Mouse (Mus musculus) forebrain, embryonic 12.5 days (tissue): Measurements from ENCODE around the gene Lgals12. TPM values are rescaled to one million over a fixed set of nuclear protein-coding genes. Genes with fewer than 3 reads are reported as not detected.
A peak's percentile ranks its signal among the peaks of the same experiment; 100 is the strongest.

Source experiments
- ATAC-seq: fragments of 200-750 bp; cut with Nextera tagmentation; 2 replicates; pipeline ENCODE4 v1.8.0; 2017; ENCODE audit warnings: moderate TSS enrichment; ENCODE audit not compliant: low FRiP score
- H3K27ac ChIP-seq: fragments of 300-500 bp; sonication (generic); 2 replicates; pipeline ENCODE4 v1.5.1; 2016; ENCODE audit warnings: mild to moderate bottlenecking
- H3K27me3 ChIP-seq: fragments of 300-500 bp; sonication (generic); 2 replicates; pipeline ENCODE4 v1.6.1; 2016; ENCODE audit warnings: mild to moderate bottlenecking
- H3K36me3 ChIP-seq: fragments of 300-500 bp; sonication (generic); replicated peaks from 2 replicates; pipeline ENCODE4 v1.6.1; 2016; ENCODE audit warnings: mild to moderate bottlenecking
- H3K4me1 ChIP-seq: fragments of 300-500 bp; sonication (generic); 2 replicates; pipeline ENCODE4 v1.6.1; 2016
- H3K4me2 ChIP-seq: fragments of 300-500 bp; sonication (generic); 2 replicates; pipeline ENCODE4 v1.6.1; 2016; ENCODE audit warnings: mild to moderate bottlenecking, moderate library complexity
- H3K4me3 ChIP-seq: fragments of 300-500 bp; sonication (generic); replicated peaks from 2 replicates; pipeline ENCODE4 v1.5.1; 2016; ENCODE audit warnings: mild to moderate bottlenecking
- H3K9ac ChIP-seq: fragments of 300-500 bp; sonication (generic); 2 replicates; pipeline ENCODE4 v1.6.1; 2016; ENCODE audit warnings: mild to moderate bottlenecking
- H3K9me3 ChIP-seq: fragments of 300-500 bp; sonication (generic); 2 replicates; pipeline ENCODE4 v1.6.1; 2016
- WGBS: fragments of 180-500 bp; shearing (Covaris S2); methylation state at CpG from one replicate; pipeline ENCODE4 v1.1.7; 2016; 5-methylcytosine and 5-hydroxymethylcytosine counted together
- polyA plus RNA-seq: library from polyadenylated mRNA; unstranded; fragments of >200 nt; fragmentation: Nextera tagmentation; extraction: Ambion mirVana; gene quantifications from 2 replicates; pipeline ENCODE4 v1.2.1, GENCODE M21; 2016

Lgals12 gene
- polyA plus RNA-seq, result 0.08 and 0.10 TPM in 2 replicates

DNA sequence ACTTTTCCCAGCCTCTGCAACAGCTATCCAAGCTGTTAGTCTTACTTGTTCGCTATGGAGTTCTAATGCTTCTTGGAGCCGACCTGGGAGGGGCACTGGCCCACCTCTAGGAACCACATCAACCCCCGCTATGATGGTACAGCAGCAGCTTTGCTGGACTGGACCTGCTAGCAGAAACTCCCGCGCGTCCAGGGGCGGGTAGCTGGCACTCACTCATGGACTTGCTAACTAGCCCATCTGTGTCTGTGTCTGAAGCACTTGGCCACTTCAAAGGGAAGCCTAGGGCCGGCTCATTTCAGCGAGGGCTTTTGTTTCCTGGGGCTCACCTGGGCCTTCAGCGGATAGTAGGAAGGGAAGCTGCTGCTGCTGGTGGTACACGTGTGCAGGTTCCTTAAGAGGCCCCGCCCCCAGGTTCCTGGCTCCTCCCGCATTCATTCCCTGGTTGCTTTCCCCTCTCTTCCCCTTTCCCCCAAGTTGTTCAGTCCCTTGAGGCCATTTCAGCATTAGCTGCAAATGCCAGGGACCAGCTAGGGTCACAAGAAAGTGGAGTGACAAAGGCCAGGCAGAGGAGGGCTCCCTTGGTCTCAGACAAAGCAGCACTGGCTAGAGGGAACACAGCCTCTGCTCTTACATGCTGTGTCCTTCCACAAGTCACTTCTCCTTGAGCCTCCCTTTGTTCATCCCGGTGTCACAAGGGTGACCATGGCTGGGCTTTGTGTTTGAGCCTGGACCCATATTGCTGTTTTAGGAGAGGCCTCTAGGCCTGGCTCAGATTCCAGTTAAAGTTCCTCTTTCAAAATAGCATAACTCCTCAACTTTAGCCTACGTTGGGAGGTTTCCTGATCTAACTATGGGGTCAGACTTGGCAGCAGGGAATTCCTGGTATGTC is at the start of gene Lgals12:
Lgals12 (minus strand) TSS at position 393 of the 889 bp plus-strand sequence.
- H3K9ac ChIP-seq, result peak within 1 kb of the TSS; percentile 49; the same call in 1 of the 2 replicates
- WGBS, result 6% methylated on average over 15 of the region's 15 CpGs
- no peaks in the 10 kb centered on the region for H3K9me3 ChIP-seq
- H3K4me1 ChIP-seq, result peaks cover 32% of the 10 kb centered on the region
- H3K4me2 ChIP-seq, result peak within 1 kb of the TSS; percentile 61
- no peaks in the 10 kb centered on the region for H3K36me3 ChIP-seq
- H3K4me3 ChIP-seq, result peak within 1 kb of the TSS; percentile 28
- ATAC-seq, result peak; percentile 28
- peak within 1 kb of the TSS; percentile 93 for H3K27ac ChIP-seq
- peaks cover 41% of the 10 kb centered on the region for H3K27me3 ChIP-seq

DNA sequence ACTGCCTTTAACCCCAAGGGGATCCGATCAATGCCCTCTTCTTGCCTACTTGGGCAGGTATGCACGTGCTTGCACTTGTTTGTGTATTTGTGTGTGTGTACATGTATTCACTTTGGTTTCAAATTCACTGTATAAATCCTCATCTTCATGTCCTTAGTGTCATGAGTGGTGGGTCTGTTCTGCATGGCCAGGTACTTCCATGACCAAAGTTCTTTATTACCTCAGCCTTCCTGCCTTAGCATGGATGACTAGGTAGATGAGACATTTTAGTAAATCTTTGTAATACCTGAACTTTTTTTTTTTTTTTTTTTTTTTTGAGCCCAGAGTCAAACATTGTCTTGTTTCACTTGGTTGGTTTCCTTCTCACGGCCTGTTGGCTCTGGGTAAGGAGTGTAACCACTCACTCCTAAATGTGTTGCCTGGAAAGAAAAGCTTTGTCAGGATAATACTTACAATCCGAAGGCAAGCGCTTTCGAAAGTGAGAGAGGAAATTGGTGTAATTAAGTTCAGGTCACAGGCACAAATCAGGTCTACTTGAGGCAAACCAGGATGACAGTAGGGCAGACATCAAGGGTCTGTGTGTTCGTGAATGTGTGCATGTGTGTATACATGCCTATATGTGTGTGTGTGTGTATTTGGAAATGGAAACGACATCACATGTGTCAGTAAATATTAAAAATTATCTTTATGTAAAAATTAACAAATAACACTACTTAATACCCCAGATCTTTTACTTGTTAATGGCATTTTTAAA is 42.1 kb upstream of the Lgals12 start:
- Histone ChIP-seq H3K27ac (no peak overlapping the region), H3K4me1 (no peaks in the 10 kb centered on the region), H3K9ac (no peak overlapping the region), H3K27me3 (no peaks in the 10 kb centered on the region), H3K36me3 (no peaks in the 10 kb centered on the region), H3K4me3 (no peak overlapping the region), H3K4me2 (no peak overlapping the region), H3K9me3 (no peaks in the 10 kb centered on the region)
- WGBS, result 84% methylated on average over 8 of the region's 8 CpGs
- no peak for ATAC-seq

DNA sequence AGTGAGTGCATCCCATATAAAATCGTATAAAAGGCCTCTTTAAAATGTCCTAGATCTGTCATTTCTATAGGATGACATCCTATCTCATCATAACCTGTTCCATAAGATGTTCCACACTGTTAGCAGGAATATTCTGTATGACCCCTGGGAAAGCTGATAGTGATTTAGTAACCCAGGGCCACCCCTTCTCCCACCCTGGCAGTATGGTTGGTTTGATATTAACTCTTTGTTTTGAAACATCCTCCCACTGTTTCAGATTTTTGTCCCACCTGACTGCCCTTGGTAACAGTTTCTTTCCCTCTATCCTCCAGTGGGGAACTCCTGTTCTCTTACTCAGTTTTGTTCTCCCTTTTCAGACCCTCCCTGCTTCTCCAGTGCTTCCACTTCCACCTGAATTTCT is 26.8 kb upstream of the Lgals12 start:
- Histone ChIP-seq H3K27me3 (no peaks in the 10 kb centered on the region), H3K4me2 (no peak overlapping the region), H3K27ac (no peak overlapping the region), H3K4me1 (no peaks in the 10 kb centered on the region), H3K9ac (no peak overlapping the region), H3K4me3 (no peak overlapping the region), H3K9me3 (no peaks in the 10 kb centered on the region), H3K36me3 (no peaks in the 10 kb centered on the region)
- 79% methylated on average over 1 of the region's 1 CpGs for WGBS
- ATAC-seq, result no peak

DNA sequence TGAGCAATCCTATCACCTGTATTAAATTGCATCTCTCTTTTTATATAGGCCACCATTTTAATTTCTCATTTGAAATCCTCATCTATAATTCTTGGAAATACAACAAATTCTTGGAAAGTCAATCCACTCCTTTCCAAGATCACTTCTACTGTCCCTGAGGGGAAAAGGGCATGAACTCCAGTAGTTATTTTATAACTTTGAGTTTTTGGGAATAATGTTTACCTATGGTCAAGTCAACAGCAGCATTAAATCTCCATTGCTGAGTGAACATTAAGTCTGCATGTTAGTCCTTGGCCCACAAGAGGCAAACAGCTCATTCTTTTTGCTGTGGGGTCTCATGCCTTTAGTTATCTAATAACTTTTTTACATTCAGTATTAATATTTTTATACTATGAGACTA is 26.0 kb upstream of the Lgals12 start:
- ATAC-seq, result no peak
- no peaks in the 10 kb centered on the region for H3K36me3 ChIP-seq
- H3K9me3 ChIP-seq, result no peaks in the 10 kb centered on the region

DNA sequence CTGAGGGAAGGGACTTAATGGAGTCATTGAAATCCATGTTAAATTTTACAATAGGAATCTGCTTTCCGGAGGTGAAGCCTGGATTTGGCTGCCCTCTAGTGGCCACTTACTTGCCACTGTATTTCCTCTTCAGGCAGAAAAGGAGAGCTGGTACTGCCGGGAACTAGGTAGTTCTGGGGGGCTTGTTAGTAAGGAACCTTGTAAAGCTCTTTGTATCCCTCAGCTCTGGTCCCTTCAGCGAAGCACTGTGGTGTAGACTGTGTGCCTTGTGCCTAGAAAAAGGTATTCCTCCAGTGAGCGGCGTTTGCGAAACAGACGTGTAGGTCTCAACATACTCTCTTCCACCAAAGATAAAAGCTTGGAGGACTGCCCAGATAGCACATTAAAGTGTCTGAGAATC is 10.7 kb upstream of the Lgals12 start:
- no peak overlapping the region for H3K4me2 ChIP-seq
- WGBS, result 43% methylated on average over 7 of the region's 7 CpGs
- H3K27me3 ChIP-seq, result peaks cover 13% of the 10 kb centered on the region
- H3K27ac ChIP-seq, result no peak overlapping the region
- H3K36me3 ChIP-seq, result no peaks in the 10 kb centered on the region
- H3K4me1 ChIP-seq, result no peaks in the 10 kb centered on the region
- no peaks in the 10 kb centered on the region for H3K9me3 ChIP-seq
- H3K9ac ChIP-seq, result no peak overlapping the region
- peak; percentile 30; the same call in 1 of the 2 replicates for ATAC-seq
- no peak overlapping the region for H3K4me3 ChIP-seq

More for the DNA sequence above, 26.0 kb upstream of the Lgals12 start:
- H3K4me1 ChIP-seq, result no peaks in the 10 kb centered on the region
- no peak overlapping the region for H3K27ac ChIP-seq
- H3K9ac ChIP-seq, result no peak overlapping the region
- H3K27me3 ChIP-seq, result no peaks in the 10 kb centered on the region
- no peak overlapping the region for H3K4me3 ChIP-seq
- no peak overlapping the region for H3K4me2 ChIP-seq

DNA sequence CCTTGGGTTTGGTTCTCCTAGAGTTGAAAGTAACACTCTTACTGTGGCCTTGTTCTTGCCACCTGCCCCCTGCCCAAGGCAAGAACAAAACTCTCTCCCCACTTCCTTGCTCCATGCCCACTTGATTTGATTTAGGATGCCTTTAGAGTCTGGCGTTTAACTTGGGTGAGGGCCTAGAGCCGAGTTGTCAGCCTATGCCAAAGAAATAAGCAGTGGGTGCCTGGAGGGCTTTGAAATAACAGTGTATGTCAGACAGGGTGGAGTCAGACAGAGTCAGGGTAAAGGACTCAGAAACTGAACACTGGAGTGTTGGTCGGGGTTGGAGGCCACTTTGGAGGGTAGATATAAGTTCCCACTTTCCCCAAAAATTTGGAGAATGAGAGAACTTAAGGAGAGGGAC is 10.1 kb upstream of the Lgals12 start:
- Histone ChIP-seq H3K4me1 (peaks cover 6% of the 10 kb centered on the region), H3K9me3 (no peaks in the 10 kb centered on the region), H3K27me3 (peaks cover 19% of the 10 kb centered on the region), H3K9ac (no peak overlapping the region), H3K4me3 (no peak overlapping the region), H3K36me3 (no peaks in the 10 kb centered on the region), H3K4me2 (no peak overlapping the region), H3K27ac (no peak overlapping the region)
- ATAC-seq, result no peak
- WGBS, result 59% methylated on average over 3 of the region's 3 CpGs

DNA sequence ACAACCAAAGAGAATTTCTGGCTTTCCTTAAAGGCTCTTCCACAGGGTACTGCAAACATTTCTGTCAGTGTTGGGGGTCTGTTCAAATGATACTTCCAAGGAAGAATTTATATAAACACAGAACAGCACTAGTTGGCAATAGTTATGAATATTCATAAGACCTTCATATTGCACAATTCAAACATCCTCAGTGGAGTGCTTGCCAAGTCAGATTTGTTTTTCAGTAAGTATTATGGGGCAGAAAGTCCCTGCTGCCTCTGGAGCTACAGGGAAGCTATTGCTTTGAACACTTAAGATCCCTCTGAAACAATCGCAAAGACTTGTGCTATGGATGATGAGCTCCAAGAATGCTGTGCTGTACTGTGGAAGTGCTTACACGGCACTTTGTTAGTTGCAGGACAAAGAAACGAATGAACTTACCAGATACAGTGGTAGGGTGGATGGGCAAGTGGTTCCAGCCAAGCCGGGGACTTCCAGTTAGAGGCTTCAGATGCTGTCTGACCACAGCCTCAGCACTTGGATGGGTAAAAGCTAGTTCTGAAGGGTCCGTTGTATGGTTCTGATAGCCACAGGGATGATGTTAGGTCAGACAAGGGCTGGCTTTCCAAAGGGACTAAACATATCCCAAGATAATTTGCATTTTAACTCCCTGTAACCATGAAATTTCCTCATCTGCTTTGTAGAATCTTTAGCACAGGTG is 9.4 kb upstream of the Lgals12 start:
- Histone ChIP-seq H3K4me3 (no peak overlapping the region), H3K9ac (no peak overlapping the region), H3K36me3 (no peaks in the 10 kb centered on the region), H3K4me1 (peaks cover 9% of the 10 kb centered on the region), H3K27me3 (peaks cover 25% of the 10 kb centered on the region), H3K27ac (no peak overlapping the region), H3K9me3 (no peaks in the 10 kb centered on the region), H3K4me2 (no peak overlapping the region)
- no peak for ATAC-seq
- WGBS, result 77% methylated on average over 5 of the region's 5 CpGs

DNA sequence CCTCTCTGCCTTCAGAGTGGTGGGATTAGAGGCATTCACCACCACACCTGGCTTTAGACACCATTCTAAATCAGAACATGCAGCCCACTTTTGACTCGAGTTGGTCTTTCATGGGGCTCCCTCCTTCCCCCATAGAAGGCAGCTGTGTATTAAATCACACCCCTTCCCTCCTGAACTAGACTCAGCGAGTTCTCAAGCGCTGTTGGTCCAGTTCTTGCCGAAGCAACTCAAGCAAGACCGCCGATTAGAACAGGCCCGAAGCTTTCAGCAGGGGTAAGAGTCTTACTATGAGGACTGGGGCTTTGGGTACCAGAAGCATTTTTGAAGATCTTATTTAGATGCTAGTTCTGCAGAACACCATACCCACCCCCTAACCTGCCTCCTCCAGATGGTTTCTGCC is 6.2 kb upstream of the Lgals12 start:
- H3K9ac ChIP-seq, result no peak overlapping the region
- H3K4me3 ChIP-seq, result no peak overlapping the region
- 78% methylated on average over 7 of the region's 7 CpGs for WGBS
- H3K27me3 ChIP-seq, result peaks cover 44% of the 10 kb centered on the region
- H3K4me1 ChIP-seq, result peaks cover 9% of the 10 kb centered on the region
- H3K4me2 ChIP-seq, result no peak overlapping the region
- no peak for ATAC-seq
- no peaks in the 10 kb centered on the region for H3K36me3 ChIP-seq
- H3K27ac ChIP-seq, result no peak overlapping the region
- H3K9me3 ChIP-seq, result no peaks in the 10 kb centered on the region

DNA sequence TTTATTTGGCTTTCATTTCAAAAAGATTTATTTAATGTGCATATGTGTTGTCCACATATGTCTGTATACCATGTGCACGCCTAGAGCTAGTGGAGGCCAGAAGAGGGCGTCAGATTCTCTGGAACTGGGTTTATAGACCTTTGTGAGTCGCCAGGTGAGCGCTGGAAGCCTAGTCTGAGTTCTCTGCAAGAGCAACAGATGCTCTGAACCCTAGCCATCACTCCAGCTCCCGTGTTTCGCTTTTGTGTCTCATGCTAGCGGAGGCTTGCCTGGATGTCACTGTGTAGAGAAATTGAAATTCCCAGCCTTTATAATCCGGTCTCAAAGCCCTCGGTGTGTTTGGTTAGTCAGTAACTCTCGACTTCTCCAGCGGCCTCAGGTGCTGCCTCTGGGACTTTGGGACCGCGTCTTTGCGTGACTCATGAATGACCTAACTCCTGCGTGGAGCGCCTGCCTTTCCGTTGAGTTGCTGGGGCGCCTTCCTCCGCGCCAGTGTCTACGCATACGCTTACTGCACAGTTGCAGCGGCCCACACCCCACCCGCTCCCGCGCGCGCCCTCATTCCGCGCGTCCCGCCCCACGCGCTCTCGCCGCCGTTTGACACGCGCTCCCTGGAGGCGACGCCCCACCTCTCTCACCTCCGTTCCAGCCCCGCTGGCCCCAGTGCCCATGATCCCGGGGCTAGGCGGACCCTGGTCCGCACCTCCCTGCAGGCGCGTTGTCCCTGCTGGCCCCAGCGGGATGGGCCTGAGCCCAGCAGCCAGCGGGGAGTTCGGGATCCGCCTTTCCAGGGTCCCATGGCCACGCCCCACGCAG is 5.2 kb upstream of the Lgals12 start, which contains the start of gene Hrasls5:
Hrasls5 (plus strand) TSS at position 600 of the 816 bp plus-strand sequence.
- 3% methylated on average over 54 of the region's 54 CpGs for WGBS
- H3K4me1 ChIP-seq, result peaks cover 18% of the 10 kb centered on the region
- H3K4me3 ChIP-seq, result peak within 1 kb of the TSS; percentile 41
- no peaks in the 10 kb centered on the region for H3K9me3 ChIP-seq
- H3K27me3 ChIP-seq, result peaks cover 54% of the 10 kb centered on the region
- H3K27ac ChIP-seq, result no peak within 1 kb of the TSS
- H3K36me3 ChIP-seq, result no peaks in the 10 kb centered on the region
- ATAC-seq, result peak; percentile 63; the same call in 1 of the 2 replicates
- peak within 1 kb of the TSS; percentile 79 for H3K4me2 ChIP-seq
- H3K9ac ChIP-seq, result peak within 1 kb of the TSS; percentile 63

DNA sequence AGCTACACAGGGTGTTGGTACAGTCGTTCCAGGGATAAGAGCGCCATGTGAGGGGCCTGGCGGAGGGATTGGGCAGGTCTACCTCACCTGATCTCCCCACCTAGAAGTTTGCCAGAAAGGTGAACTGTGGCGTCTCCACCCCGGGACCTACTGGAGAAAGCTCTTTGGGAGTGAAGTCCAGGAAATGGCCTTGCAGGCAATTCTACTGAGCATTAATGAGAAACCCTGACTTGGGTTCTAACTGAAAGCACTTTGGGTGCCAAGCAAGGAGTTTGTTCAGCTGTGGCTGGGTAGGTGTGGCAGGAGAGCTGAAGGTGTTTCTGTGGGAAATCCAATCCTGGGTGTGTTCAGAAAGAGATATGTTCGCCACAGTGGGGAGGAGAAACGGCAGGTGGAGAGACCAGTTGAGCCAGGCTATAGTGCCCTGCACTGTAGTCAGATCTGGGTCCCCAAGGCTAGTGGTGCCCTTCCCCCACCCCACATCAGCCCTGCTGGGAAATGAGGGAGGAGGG is 753 bp upstream of the Lgals12 start:
- peaks cover 38% of the 10 kb centered on the region for H3K4me1 ChIP-seq
- WGBS, result 80% methylated on average over 7 of the region's 7 CpGs
- H3K27ac ChIP-seq, result peak overlapping the region; percentile 93

More for the DNA sequence above, 753 bp upstream of the Lgals12 start:
- ATAC-seq, result no peak
- no peak overlapping the region for H3K4me3 ChIP-seq
- H3K27me3 ChIP-seq, result peaks cover 46% of the 10 kb centered on the region
- H3K4me2 ChIP-seq, result no peak overlapping the region
- H3K9me3 ChIP-seq, result no peaks in the 10 kb centered on the region
- H3K9ac ChIP-seq, result no peak overlapping the region
- no peaks in the 10 kb centered on the region for H3K36me3 ChIP-seq
